Mouse (Mus musculus) liver, adult 2 months (tissue): Measurements from ENCODE around the gene Foxl1. TPM values are rescaled to one million over a fixed set of nuclear protein-coding genes. Genes with fewer than 3 reads are reported as not detected.

Source experiments
- DNase-seq: peaks from one replicate; pipeline ENCODE4 v3.0.0-alpha.2; 2011; ENCODE audit warnings: low read depth, low spot score; ENCODE audit errors: extremely low read depth
- H3K27ac ChIP-seq: fragments of 200-500 bp; replicated peaks from 2 replicates; pipeline ENCODE4 v1.5.1; 2012; ENCODE audit warnings: low read depth, mild to moderate bottlenecking, control low read depth, inconsistent platforms, low read length; ENCODE audit not compliant: insufficient read depth
- H3K27me3 ChIP-seq: fragments of 200-500 bp; 2 replicates; pipeline ENCODE4 v1.6.1; 2012; ENCODE audit warnings: mild to moderate bottlenecking, moderate library complexity, low read length, inconsistent platforms; ENCODE audit not compliant: control insufficient read depth, insufficient read depth
- H3K36me3 ChIP-seq: fragments of 200-500 bp; 2 replicates; pipeline ENCODE4 v1.6.1; 2012; ENCODE audit warnings: low read length, inconsistent platforms; ENCODE audit not compliant: control insufficient read depth, insufficient read depth
- H3K4me1 ChIP-seq: fragments of 200-500 bp; 2 replicates; pipeline ENCODE4 v1.6.1; 2011; ENCODE audit warnings: low read length; ENCODE audit not compliant: control insufficient read depth, insufficient read depth
- H3K4me3 ChIP-seq: fragments of 200-500 bp; 2 replicates; pipeline ENCODE4 v1.5.1; 2011; ENCODE audit warnings: low read depth, mild to moderate bottlenecking, control low read depth, low read length, moderate library complexity; ENCODE audit not compliant: insufficient read depth
- H3K79me2 ChIP-seq: fragments of 200-500 bp; 2 replicates; pipeline ENCODE4 v1.6.1; 2012; ENCODE audit warnings: inconsistent platforms, mild to moderate bottlenecking, low read length, moderate library complexity; ENCODE audit not compliant: control insufficient read depth, insufficient read depth
- H3K9ac ChIP-seq: fragments of 200-500 bp; 2 replicates; pipeline ENCODE4 v1.6.1; 2012; ENCODE audit warnings: low read depth, mild to moderate bottlenecking, control low read depth, inconsistent platforms, low read length
- CTCF ChIP-seq: fragments of 200-500 bp; IDR thresholded peaks from 2 replicates; pipeline ENCODE4 v1.5.1; 2011; ENCODE audit warnings: low read depth, low read length, control low read depth
- POLR2A ChIP-seq: fragments of 200-500 bp; IDR thresholded peaks from 2 replicates; pipeline ENCODE4 v1.6.1; 2011; ENCODE audit warnings: low read length, control low read depth; ENCODE audit not compliant: insufficient read depth; ENCODE audit errors: extremely low read depth
- WGBS: fragments of 180-500 bp; shearing (Covaris S2); methylation state at CpG from one replicate; pipeline ENCODE4 v1.1.7; 2018; 5-methylcytosine and 5-hydroxymethylcytosine counted together
- polyA plus RNA-seq: library from polyadenylated mRNA; depleted of rRNA; stranded (reverse); fragments of >200 nt; gene quantifications from 2 replicates; pipeline ENCODE4 v1.2.3, GENCODE M21; 2012
- total RNA-seq: library from RNA; depleted of rRNA; stranded (reverse); fragments of >200 nt; gene quantifications from 2 replicates; pipeline ENCODE4 v1.2.3, GENCODE M21; 2014

Gene Foxl1
- total and polyA plus RNA-seq, 2 experiments: not detected

DNA sequence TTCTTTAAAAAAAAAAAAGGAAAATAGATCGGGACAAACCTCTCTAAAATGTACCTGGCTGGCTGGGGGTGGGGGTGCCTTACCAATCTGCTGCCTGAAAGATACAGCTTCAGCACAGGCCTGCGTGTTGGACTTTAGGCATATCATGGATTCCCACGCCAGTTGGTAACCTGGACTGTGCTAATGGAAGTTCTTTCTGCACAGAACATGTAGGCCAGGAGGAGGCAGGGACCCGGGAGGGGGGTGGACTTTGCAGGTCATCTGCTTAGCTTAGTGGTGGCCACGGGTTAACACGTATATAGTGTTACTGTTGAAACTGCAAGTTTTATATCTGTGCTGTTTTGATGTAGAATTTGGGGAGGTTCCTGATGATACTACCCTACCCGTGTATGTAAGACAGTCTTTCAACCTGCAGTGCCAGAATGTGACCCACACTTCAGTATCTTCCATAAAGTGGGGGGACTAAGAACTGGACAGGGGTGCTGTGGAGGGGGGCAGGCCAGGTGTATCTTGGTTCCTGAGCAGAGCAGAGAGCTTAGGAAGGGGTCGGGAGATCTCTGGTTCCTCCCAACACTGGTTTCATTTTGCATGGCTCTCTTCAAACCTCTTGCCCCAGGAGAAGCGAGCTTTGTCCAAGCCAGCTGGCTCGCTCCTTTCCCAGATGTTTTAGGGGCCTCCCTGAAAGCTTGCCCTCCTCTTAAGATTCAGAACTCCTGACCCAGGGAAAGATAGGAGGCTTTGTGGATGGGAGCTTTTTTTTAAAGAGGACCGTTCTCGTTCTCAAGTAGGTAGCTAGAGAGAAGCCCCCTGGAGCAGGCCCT lies 7.9 kb upstream of the Foxl1 start:
- H3K4me1 ChIP-seq: no peaks in the 10 kb centered on the region
- no peak overlapping the region for H3K27ac ChIP-seq
- no peak overlapping the region for H3K4me3 ChIP-seq
- H3K36me3 ChIP-seq: no peaks in the 10 kb centered on the region
- H3K9ac ChIP-seq: no peak overlapping the region
- TF ChIP-seq POLR2A: no peak
- no peak for TF ChIP-seq CTCF
- peaks cover 32% of the 10 kb centered on the region for H3K27me3 ChIP-seq
- WGBS: 26% methylated on average over 12 of the region's 12 CpGs
- no peak for DNase-seq
- no peaks in the 10 kb centered on the region for H3K79me2 ChIP-seq

DNA sequence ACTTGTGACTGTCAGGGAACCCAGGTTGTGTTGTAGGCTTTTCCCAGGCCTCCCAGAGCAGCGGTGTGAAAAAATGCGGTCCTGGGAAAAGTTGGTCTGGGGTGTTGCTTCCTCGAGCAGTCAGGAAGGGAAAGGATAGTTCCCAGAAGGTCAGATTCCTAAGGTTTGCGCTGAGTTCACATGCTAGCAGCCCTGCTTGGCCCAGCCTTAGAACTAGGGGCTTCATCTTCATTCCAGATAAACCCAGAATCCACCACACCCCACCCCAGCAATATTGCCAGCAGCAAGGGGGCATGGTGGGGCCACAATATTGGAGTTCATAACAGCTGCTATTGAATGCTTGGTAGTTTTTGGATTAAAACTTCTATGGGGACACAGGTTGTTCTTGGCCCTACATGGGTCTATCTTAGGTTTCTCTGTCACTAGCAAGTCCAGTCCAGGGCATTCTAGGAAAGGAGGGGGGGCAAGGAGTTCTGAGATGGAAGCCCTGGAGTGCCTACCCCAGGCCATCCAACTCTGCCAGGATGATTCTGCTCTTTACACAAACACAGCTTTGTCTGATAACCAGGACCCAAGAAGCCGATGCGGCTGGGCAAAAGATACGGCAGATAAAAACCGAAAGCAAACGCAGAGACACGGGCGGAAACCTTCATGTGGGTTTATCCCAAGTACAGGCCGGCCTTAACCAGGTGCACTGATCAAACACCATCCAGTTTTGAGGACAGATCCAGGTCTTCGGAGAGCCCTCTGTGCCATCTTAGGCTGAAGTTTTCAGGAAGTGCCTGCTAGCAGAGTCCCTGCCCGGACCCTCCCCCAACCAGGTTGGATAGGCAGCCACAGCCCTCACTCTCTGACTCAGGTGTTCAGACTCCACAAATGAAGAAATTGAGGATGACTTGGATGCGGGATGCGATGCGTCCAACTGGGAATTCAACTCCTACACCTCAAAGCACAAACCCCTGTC lies 7.0 kb upstream of the Foxl1 start:
- Histone ChIP-seq H3K27me3 (peaks cover 37% of the 10 kb centered on the region), H3K36me3 (no peaks in the 10 kb centered on the region), H3K4me3 (no peak overlapping the region), H3K4me1 (no peaks in the 10 kb centered on the region), H3K9ac (no peak overlapping the region), H3K79me2 (no peaks in the 10 kb centered on the region), H3K27ac (no peak overlapping the region)
- DNase-seq: no peak
- TF ChIP-seq POLR2A: no peak
- TF ChIP-seq CTCF: no peak
- WGBS: 22% methylated on average over 17 of the region's 17 CpGs

DNA sequence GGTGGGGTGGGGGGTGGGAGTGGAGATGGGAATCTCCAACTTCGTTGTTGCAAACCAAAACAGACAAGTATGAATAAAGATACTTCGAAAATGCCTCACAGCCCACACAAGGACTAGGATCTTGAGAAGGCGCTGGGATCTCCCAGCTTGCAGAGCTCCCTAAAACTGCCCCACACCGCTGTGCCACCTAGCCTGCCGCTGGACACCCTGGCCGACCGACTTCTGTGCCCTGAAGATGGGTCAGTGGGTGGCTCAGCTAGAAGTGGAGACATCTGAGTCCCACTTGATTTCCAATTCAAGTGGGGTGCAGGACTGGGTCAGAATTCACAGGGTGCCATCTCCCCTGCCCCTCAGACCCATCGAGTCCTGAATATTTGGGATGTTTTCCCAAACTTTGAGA lies 6.0 kb upstream of the Foxl1 start:
- H3K36me3 ChIP-seq: no peaks in the 10 kb centered on the region
- no peak overlapping the region for H3K9ac ChIP-seq
- no peak for TF ChIP-seq CTCF
- no peak for TF ChIP-seq POLR2A
- peaks cover 31% of the 10 kb centered on the region for H3K27me3 ChIP-seq
- H3K4me3 ChIP-seq: no peak overlapping the region
- H3K79me2 ChIP-seq: no peaks in the 10 kb centered on the region
- H3K4me1 ChIP-seq: no peaks in the 10 kb centered on the region
- 22% methylated on average over 8 of the region's 8 CpGs for WGBS
- no peak overlapping the region for H3K27ac ChIP-seq
- DNase-seq: no peak

DNA sequence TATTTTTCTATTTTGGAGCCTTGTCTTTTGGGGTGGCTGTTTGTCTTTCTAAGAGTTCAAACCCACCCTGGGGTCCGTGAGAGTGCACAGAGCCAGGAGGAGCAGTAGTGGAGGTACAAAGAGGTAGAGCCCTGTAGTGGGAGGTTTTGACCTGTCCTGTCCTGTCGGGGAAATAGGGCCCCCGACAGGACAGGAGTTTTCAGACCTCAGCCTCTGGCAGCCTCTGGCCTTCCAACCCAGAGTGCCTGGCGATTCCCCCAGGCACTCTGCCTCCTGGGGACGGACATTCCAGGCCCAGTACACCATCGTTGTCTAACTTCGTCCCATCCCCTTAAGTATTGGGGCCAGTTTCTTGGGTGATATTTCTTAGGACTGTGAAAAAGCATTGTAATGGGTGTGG lies 5.4 kb upstream of the Foxl1 start:
- Histone ChIP-seq H3K79me2 (no peaks in the 10 kb centered on the region), H3K27ac (no peak overlapping the region), H3K9ac (no peak overlapping the region), H3K4me3 (no peak overlapping the region), H3K4me1 (no peaks in the 10 kb centered on the region), H3K27me3 (peaks cover 26% of the 10 kb centered on the region), H3K36me3 (no peaks in the 10 kb centered on the region)
- no peak for DNase-seq
- TF ChIP-seq POLR2A (no peak), CTCF (no peak)
- WGBS: 26% methylated on average over 7 of the region's 7 CpGs

DNA sequence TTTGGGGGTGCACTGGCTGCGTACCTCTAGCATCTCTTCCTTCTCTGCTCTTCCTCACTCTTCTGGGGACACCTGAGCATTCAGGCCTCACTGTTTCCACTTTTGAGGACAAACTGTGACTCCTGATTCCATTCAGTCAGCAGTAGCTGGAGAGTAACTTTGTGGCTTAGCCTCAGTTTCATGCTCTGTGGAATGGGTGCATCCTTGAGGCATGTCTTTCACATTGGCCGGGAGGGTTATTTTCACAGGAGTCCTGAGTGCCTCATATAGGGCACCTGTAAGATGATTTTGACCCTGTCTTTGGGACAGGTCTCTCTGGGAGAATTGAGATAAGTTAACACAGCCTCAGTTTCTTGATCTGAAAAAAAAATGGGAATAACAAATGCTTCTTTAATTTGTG lies 4.6 kb upstream of the Foxl1 start:
- 62% methylated on average over 2 of the region's 2 CpGs for WGBS
- Histone ChIP-seq H3K27ac (no peak overlapping the region), H3K79me2 (no peaks in the 10 kb centered on the region), H3K4me1 (no peaks in the 10 kb centered on the region), H3K36me3 (no peaks in the 10 kb centered on the region), H3K9ac (no peak overlapping the region), H3K4me3 (no peak overlapping the region), H3K27me3 (peaks cover 24% of the 10 kb centered on the region)
- DNase-seq: no peak
- TF ChIP-seq POLR2A (no peak), CTCF (no peak)
